ENCODE assay signal across 8 mouse cellular contexts in the genomic region with DNA sequence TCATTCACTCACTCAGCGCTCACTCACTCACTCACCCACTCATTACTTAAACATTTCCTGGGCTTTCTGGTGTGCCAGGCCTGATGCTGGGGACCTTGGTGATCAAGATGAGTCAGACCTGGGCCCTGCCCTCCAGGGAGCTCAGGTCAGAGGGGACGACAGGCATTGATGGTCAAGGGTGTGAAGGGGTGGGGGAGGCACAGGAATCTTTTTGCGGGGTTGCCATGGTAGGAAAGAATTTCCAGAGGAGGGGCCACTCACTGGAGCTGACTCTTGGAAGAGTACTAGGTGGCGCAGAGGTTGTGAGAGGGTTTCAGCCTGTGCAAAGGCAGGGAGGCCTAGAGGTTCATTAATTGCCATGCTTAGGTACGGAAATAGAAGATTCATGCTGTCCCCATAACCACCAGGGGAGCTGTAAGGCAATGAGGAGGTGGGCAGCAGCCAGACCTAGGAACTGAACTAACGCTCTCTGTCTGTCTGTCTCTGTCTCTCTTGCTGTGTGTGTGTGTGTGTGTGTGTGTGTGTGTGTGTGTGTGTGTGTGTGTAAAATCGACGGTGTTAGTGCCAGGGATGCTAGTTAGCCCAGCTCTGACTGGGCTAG. TPM values are rescaled to one million over a fixed set of nuclear protein-coding genes. Genes with fewer than 3 reads are reported as not detected.
DNase-seq lines count a peak whose midpoint lies in the region; ATAC-seq and TF ChIP-seq lines count a peak whose summit lies in the region.

No protein-coding gene starts in this region.

- peak overlapping the region; percentile 52 for H3K4me2 ChIP-seq in hindbrain, embryonic 13.5 days
- H3K4me2 ChIP-seq in midbrain, postnatal 0 days (ENCODE audit: low read depth, low read length, poor library complexity, severe bottlenecking) = peak overlapping the region; percentile 48

- H3K4me3 ChIP-seq in kidney, adult 2 months (ENCODE audit: insufficient read depth, low read depth, low read length) = no peak overlapping the region
- H3K4me3 ChIP-seq in hindbrain, embryonic 13.5 days = peak overlapping the region; percentile 35
- H3K4me3 ChIP-seq in midbrain, postnatal 0 days (ENCODE audit: low read depth, low read length) = peak overlapping the region; percentile 34

- no peaks in the 10 kb centered on the region for H3K9me3 ChIP-seq in hindbrain, embryonic 13.5 days
- H3K9me3 ChIP-seq in midbrain, postnatal 0 days (ENCODE audit: low read length) = no peaks in the 10 kb centered on the region

- no peak for TF ChIP-seq POLR2A in kidney, adult 2 months (IDR thresholded peaks at IDR 0.05; ENCODE audit: low read depth, low read length)

- WGBS in kidney, adult 2 months = 59% methylated on average over 8 of the region's 8 CpGs
- 43% methylated on average over 8 of the region's 8 CpGs for WGBS in hindbrain, embryonic 13.5 days
- WGBS in midbrain, postnatal 0 days = 46% methylated on average over 8 of the region's 8 CpGs

- no peaks in the 10 kb centered on the region for H3K36me3 ChIP-seq in kidney, adult 2 months (ENCODE audit: control insufficient read depth, insufficient read depth, low read length)
- H3K36me3 ChIP-seq in hindbrain, embryonic 13.5 days = peaks cover 20% of the 10 kb centered on the region
- peaks cover 4% of the 10 kb centered on the region; the same call in 1 of the 2 replicates for H3K36me3 ChIP-seq in midbrain, postnatal 0 days (ENCODE audit: insufficient read depth, low read length)

- no peak for DNase-seq in kidney, adult 2 months
- DNase-seq in kidney, adult 11 months = no peak
- DNase-seq in adipocyte (ENCODE audit: low spot score) = peak; percentile 76
- DNase-seq in midbrain, postnatal 0 days (ENCODE audit: low spot score) = no peak
- DNase-seq in thymus, postnatal 0 days (ENCODE audit: low spot score) = no peak
- DNase-seq in frontal cortex, postnatal 36 days (ENCODE audit: low spot score in 2 of 2) = no peak
- DNase-seq in gastrocnemius, postnatal 25 days = no peak

- no peak overlapping the region for H3K27ac ChIP-seq in kidney, adult 2 months (ENCODE audit: insufficient read depth, low read depth, low read length)
- no peak overlapping the region for H3K27ac ChIP-seq in hindbrain, embryonic 13.5 days
- peak overlapping the region; percentile 32 for H3K27ac ChIP-seq in midbrain, postnatal 0 days (ENCODE audit: low read depth, low read length)

- H3K27me3 ChIP-seq in kidney, adult 2 months (replicated peaks; ENCODE audit: control insufficient read depth, insufficient read depth, low read length) = no peaks in the 10 kb centered on the region
- H3K27me3 ChIP-seq in hindbrain, embryonic 13.5 days = peaks cover 8% of the 10 kb centered on the region
- no peaks in the 10 kb centered on the region for H3K27me3 ChIP-seq in midbrain, postnatal 0 days (ENCODE audit: insufficient read depth, low read length)

- no peaks in the 10 kb centered on the region; the same call in 1 of the 2 replicates for H3K4me1 ChIP-seq in kidney, adult 2 months (ENCODE audit: control insufficient read depth, insufficient read depth, low read length)
- peaks cover 24% of the 10 kb centered on the region for H3K4me1 ChIP-seq in hindbrain, embryonic 13.5 days (replicated peaks)
- H3K4me1 ChIP-seq in midbrain, postnatal 0 days (ENCODE audit: insufficient read depth, low read length) = no peaks in the 10 kb centered on the region

- peak overlapping the region; percentile 58 for H3K9ac ChIP-seq in hindbrain, embryonic 13.5 days
- H3K9ac ChIP-seq in midbrain, postnatal 0 days (replicated peaks; ENCODE audit: low read length, poor library complexity, severe bottlenecking) = peak overlapping the region; percentile 48

- no peak; the same call in 1 of the 2 replicates for ATAC-seq in hindbrain, embryonic 13.5 days (ENCODE audit: low FRiP score)
- peak; percentile 29; the same call in 1 of the 2 replicates for ATAC-seq in midbrain, postnatal 0 days (ENCODE audit: low FRiP score)

- 0 out of 2 replicates have a peak, but pooled peaks have one; percentile 23 for TF ChIP-seq CTCF in kidney, adult 2 months (conservative IDR thresholded peaks at IDR 0.05; ENCODE audit: insufficient read depth, insufficient read length, low read depth, low read length)
- peak; percentile 68 for TF ChIP-seq CTCF in midbrain, postnatal 0 days (IDR thresholded peaks at IDR 0.05)

RNA-seq across cellular contexts. Expression of a gene that starts 7.7 kb away (rescaled TPM):
- polyA plus RNA-seq in kidney, adult 2 months (2012; rRNA removed) = not detected in 2 replicates
- not detected in 2 replicates for polyA plus RNA-seq in hindbrain, embryonic 13.5 days (2015; fragmentation: Nextera tagmentation; extraction: Ambion mirVana)
- total RNA-seq in midbrain, postnatal 0 days (2014; rRNA removed) = not detected in 2 replicates
- polyA plus RNA-seq in midbrain, postnatal 0 days (2015; fragmentation: Nextera tagmentation; extraction: Ambion mirVana) = not detected in 2 replicates
- polyA plus RNA-seq in thymus, postnatal 0 days (2015; fragmentation: Nextera tagmentation; extraction: Ambion mirVana) = 4.1 and 11.4 TPM in 2 replicates
- total RNA-seq in gastrocnemius, postnatal 25 days (2021) = not detected

RNA-seq across cellular contexts. Expression of a gene that starts 21.3 kb away (rescaled TPM):
- 63.4 and 63.8 TPM in 2 replicates for polyA plus RNA-seq in kidney, adult 2 months (2012; rRNA removed)
- polyA plus RNA-seq in hindbrain, embryonic 13.5 days (2015; fragmentation: Nextera tagmentation; extraction: Ambion mirVana) = 9.8 and 10.6 TPM in 2 replicates
- 10.6 and 11.6 TPM in 2 replicates for total RNA-seq in midbrain, postnatal 0 days (2014; rRNA removed)
- 6.9 and 7.6 TPM in 2 replicates for polyA plus RNA-seq in midbrain, postnatal 0 days (2015; fragmentation: Nextera tagmentation; extraction: Ambion mirVana)
- 7.5 and 8.4 TPM in 2 replicates for polyA plus RNA-seq in thymus, postnatal 0 days (2015; fragmentation: Nextera tagmentation; extraction: Ambion mirVana)
- total RNA-seq in gastrocnemius, postnatal 25 days (2021) = 10 to 100 TPM; 12.8 to 42.6 TPM

RNA-seq across cellular contexts. Expression of a gene that starts 35.5 kb away (rescaled TPM):
- polyA plus RNA-seq in kidney, adult 2 months (2012; rRNA removed) = 0.11 and 0.18 TPM in 2 replicates
- polyA plus RNA-seq in hindbrain, embryonic 13.5 days (2015; fragmentation: Nextera tagmentation; extraction: Ambion mirVana) = 0.23 and 0.82 TPM in 2 replicates
- total RNA-seq in midbrain, postnatal 0 days (2014; rRNA removed) = not detected in 2 replicates
- polyA plus RNA-seq in midbrain, postnatal 0 days (2015; fragmentation: Nextera tagmentation; extraction: Ambion mirVana) = 0.38 and 0.57 TPM in 2 replicates
- polyA plus RNA-seq in thymus, postnatal 0 days (2015; fragmentation: Nextera tagmentation; extraction: Ambion mirVana) = 1.0 and 2.0 TPM in 2 replicates
- total RNA-seq in gastrocnemius, postnatal 25 days (2021) = not detected
